Mouse (Mus musculus): ENCODE measurements around the gene Lilrb4a.
"Not testable (repeated sequence)": the region's sequence is repeated elsewhere in the genome, so short reads cannot be mapped to it uniquely, and the experiment has no call there.

- TF ChIP-seq POLR2A (IDR thresholded peaks at IDR 0.05; ENCODE audit: control insufficient read depth in 1 of 2, insufficient read depth in 1 of 2, low read depth in 1 of 2, low read length in 2 of 2, poor library complexity in 1 of 2); ZKSCAN1 (IDR thresholded peaks at IDR 0.05; ENCODE audit: low read depth, low read length); BHLHE40 (IDR thresholded peaks at IDR 0.05; ENCODE audit: borderline replicate concordance, low read depth, low read length); CTCF (IDR thresholded peaks at IDR 0.05 in 2 of 3, conservative IDR thresholded peaks at IDR 0.05 in 1 of 3; ENCODE audit: control insufficient read depth in 1 of 3, insufficient read depth in 1 of 3, low read depth in 2 of 3, low read length in 3 of 3, poor library complexity in 1 of 3, severe bottlenecking in 1 of 3); JUND (IDR thresholded peaks at IDR 0.05; ENCODE audit: low read depth, low read length); MAFK (IDR thresholded peaks at IDR 0.05; ENCODE audit: borderline replicate concordance, low read depth, low read length); UBTF (IDR thresholded peaks at IDR 0.05; ENCODE audit: borderline replicate concordance, insufficient read depth, low read depth, low read length): not testable (repeated sequence)
These were observed 10.4 kb upstream of the Lilrb4a start, which contains the start of the genes Gm49339 and Lilr4b for GRCm38 (mm10) chr10:51480397-51480796.

All from MEL (cell line).